Mouse (Mus musculus) R1 (cell line): ENCODE data around the gene Flrt2.
"Not testable (repeated sequence)": the region's sequence is repeated elsewhere in the genome, so short reads cannot be mapped to it uniquely, and the experiment has no call there.

ENCODE experiments used
- DNase-seq: peaks from one replicate; pipeline ENCODE4 v3.0.0-alpha.2; 2018; ENCODE audit warnings: low read depth, low spot score

Gene Flrt2

DNA sequence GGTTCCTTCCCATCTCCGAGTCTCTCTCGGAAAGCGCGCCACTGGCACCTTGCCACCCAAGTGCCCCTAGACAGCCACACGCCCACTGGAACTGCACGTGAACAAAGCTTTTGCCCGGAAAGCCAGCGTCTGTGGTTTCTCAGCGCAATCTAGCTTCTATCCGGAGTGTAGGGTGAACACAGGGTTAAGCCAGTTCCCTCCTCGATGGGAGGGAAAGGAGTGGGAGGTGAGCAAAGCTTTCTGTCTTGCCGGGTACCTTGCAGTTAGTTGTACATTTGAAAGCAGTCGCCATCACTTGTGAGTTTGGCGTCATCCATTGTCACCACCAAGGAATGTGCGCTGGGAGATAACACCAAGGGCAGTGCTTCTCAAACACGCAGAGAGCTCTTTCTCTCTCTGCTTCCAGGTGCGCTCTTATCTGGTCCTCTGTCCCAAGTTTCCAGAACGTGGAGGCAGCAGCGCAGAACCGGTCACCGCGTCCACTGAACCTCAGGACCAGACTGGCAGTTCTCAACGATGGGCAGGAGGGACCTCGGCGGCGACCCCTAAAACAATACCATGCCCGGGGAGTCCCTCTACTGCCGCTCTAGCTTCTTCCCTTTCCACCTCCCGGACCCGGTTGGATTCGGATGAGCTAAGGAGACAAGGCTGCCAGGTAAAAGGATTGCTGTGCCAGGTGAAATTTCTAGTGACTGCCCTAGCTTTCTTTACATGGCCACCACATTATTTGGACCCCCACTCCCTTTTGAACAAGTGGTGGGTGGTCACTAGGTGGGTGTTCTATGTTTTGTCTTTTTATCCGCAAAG lies at the start of gene Flrt2:
Gene Flrt2, plus strand, starts transcription at position 266 of the 807 bp plus-strand sequence.
- peak; percentile 25 for DNase-seq

DNA sequence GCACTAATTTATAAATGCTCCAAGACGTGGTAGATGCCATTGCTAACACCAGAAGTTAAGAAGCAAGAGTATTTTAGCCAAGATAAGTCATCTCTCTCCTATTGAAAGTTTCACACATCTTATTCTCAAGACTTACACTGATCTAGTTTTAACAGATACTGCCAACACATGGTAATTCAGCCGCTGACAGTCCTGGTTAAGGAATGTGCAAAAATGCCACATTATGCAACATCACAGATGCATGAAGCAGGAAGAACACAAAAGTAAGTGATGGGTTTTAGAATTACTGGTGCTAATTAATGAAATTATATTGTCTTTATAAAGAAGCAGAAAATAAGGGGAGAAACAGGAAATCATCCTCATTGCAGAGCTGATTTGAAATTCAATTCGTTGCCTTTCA lies 49.8 kb upstream of the Flrt2 start:
- no peak for DNase-seq

GRCm38 (mm10) chr12:95647179-95647578 lies 44.8 kb upstream of the Flrt2 start:
- not testable (repeated sequence) for DNase-seq

DNA sequence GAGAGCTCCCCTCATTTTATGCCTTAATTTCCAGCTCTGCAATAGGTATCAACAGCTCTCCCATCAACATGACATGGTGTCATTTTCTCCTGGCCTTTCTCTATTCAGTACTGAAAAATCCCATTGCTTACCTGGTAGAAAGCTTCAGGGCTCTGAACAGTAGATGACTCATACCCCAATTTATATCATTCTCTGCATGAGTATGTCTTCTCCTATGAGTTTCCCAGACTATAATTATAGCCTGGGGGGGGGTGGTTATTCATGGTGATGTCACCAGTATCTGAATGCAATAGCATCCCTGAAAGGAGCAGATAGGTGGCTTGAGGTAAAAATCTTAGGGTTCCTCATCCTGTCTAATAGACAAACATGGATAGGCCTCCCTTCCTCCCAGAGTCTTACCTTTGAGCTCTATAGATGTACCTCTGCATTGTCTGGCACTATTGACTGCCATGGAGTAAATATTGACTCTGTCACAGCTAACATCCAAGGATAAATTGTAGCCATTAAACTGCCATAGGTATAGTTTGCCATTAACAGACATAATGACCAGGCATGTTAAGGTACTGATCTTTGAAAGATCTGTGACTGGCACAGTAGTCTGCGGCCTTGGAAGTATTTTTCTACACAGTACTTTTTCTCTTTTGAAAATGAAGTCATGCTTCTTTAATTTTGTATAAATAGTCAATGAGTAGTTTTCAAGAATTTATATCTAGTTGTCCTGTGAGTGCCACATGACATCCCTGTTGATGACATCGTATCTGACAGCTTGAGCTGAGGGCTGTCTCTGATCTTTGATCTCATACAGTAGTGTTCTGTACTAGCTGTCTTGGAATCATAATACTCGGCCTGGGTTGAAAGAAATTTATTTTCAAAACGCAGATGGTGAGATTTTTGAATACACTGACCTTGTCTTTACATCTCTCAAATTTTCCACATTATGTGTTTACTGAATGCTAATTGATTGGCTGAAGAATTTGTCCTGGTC lies 39.6 kb upstream of the Flrt2 start:
- no peak for DNase-seq

DNA sequence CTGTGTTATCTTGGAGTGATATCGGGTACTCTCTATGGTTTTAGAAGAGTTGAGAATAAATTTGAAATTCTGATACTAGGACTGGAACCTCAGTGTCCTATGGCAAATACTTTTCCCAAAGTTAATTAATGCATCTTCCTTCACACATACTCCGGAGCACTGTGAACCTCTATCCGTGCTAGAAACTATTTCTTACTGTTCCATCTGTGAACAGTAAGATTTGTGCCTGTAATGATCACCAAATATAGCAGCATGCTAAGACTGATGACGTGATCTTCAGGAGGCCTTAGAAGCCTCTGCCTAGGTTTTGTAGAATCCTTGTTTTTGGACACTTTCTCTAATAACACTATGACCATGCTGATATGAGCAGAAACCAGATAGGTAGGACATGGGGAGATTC lies 35.4 kb upstream of the Flrt2 start:
- no peak for DNase-seq

- no peak for DNase-seq
Observed at GRCm38 (mm10) chr12:95667296-95667695, 24.7 kb upstream of the Flrt2 start.

DNA sequence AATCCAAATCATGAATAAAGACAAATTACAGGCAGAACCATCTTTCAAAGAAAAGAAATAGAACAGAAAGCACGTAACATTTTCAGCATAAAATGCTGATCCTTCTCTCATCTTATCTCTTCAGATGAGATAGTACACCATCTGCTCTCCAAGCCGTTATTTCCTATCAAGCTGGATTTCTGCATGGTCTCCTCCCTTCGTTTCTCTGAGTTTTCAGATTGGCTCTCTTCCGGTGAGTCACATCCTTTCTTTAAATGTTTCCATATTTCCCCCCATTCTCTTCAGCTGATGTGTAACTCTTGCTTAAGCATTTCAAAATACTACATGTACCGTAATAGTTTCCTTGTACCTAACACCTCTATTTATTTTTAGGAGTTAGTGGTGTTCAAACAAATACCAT lies 16.3 kb upstream of the Flrt2 start:
- DNase-seq = no peak

GRCm38 (mm10) chr12:95690819-95691218 lies 1.2 kb upstream of the Flrt2 start:
- peak; percentile 1 for DNase-seq

DNA sequence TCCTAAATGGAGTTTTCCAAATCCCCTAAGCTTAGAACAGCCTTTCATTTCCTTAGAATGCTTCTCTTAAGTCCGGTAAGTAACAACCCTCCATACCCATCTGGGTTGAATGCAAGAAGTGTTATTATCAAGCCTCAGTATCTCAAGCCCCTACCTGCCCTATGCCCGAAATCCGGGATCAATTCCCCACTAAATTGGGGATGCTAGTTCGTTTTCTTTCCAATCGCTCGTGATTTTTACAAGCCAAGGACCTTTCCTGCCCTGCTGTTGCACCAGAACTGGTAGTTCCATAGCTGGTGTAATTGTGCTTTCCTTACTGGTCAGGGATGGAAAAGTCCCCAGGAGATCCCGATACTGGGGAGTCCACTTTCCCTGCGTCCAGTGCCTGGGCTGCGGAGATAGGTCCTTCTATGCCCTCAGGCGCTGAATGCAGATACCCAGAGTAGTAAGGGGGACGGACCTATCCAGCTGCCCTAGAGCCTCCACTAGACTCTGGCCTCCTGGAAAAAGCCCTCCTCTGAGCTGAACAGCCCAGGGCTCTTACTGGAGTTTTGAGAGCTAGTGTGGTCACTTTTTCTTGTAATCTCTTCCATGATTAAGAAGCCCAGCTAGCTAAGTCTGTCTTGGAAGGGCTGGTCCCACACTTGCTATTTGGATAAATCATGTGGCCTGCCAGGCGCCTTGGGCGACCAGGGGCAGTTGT lies 1.1 kb downstream of the Flrt2 start:
- DNase-seq = peak; percentile 1

DNA sequence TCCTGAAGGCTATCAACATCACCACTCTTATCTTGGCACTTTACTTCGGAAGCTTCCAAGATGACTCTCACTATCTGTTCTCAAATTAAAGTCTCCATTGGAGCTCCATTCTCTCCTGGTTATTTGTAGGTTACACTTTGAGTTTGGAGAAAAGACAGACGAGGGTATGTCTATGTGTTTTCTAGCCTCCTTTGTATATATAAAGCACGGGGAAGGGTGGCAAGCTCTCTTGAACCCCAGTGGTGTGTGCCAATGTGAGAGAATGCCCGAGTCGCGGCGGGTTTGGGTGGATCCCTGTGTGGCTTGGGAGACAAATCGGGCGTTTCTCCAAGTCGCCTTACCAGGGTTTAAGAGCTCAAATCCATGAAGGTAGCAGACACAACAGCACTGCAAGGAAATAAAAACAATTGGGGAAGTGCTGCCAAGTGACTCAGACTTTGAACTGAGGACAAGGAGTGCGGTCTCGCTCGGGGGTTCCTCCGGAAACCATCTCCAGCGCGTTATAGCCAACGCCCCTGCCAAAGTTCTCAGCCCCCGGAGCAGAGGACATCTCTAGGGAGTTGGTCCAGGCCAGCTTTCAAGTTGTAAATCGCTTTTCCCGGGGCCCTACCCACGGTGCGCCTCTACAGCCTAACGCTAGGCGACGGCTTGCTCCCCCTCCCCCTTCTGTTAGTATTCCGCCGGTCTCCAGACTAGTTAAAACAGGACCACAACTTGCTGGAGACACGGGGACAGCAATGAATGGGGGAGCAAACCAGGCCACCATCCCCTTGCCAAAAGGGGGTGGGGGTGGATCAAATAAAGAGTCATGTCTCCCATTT lies 1.8 kb downstream of the Flrt2 start:
- peak; percentile 53 for DNase-seq

GRCm38 (mm10) chr12:95694507-95694906 lies 2.5 kb downstream of the Flrt2 start:
- DNase-seq = no peak

DNA sequence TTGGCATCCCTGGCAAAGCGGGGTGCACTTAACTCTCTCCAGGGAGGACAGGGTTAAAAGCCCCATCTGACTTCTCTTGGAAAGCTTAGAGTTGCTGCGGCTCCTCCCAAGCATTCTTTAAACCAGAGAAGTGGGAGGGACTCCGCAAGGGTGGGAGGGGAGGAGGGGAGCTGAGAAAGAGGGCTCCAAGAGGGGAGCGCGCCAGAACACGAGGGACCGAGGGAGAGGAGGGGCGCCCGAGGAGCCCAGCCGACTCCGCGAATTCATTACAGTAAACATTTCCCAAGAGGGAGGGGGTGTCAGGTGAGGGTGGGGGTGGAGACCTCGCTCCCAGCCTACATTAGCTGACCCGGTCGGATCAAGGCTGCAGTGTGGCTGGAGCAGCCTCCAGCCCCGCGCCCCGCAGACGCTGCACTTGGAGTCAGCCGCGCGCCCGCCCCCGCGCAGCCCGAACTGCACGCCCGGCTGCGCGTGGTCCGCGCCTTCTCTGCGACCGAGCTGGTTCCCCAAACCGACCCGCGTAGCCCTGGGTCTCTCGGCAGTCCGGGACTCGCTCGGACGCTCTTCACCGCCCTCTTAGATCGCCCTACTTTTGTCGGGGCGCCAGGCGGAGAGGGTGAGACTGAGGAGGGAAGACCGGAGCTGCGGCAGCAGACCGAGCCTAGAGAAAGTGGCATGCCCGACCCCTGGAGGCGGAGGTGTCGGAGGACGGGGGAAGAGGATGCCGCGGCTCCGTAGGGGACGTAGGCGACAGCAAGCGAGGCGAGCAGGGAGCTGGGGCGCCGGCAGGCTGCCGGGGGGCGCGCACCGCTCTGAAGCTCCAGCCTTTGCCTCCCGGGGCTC lies 3.2 kb downstream of the Flrt2 start:
- peak; percentile 95 for DNase-seq

GRCm38 (mm10) chr12:95695834-95696521 lies 4.0 kb downstream of the Flrt2 start:
- peak; percentile 61 for DNase-seq

DNA sequence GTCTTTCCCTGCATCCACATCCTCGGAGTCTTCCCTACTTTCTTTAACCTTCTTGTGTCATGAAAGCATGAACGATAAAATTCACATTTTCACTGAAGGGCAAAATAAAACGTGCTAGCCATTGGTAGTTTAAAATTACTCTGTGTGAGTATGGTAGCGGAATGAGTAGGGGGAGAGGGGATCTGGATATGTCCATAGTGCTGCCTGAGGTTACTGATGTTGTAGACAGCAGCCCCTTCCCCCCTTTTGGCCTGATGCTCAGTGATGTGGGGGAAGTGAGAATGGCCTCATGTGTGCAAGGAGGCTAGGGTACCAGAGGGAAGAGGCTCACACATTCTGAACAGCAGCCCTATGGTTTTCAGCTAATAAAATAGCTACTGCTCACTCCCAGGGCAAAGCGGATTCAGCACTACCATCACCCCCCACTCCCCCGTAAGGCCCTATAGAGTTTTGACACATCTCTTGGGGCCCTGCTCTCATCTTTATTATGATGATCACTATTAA lies 4.5 kb downstream of the Flrt2 start:
- no peak for DNase-seq

- no peak for DNase-seq
Observed at GRCm38 (mm10) chr12:95698556-95698955, 6.5 kb downstream of the Flrt2 start.

- DNase-seq = no peak
Observed at GRCm38 (mm10) chr12:95700746-95701145, 8.7 kb downstream of the Flrt2 start.

DNA sequence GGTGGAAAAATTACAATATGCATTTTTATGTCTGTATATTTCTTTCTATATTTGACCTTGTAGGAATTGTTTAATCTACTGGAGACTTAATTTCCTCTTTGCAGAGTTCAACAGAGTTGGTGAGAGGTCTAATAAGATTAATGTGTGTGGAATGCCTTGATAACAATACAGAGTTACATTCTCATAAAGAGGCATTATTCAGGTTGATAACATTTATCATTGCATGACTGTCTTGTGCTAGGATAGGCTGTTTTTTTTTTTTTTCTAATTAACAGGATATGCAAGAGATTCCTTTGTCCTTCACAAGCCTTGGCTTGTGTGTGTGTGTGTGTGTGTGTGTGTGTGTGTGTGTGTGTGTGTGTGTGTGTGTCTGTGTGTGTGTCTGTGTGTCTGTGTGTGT lies 9.6 kb downstream of the Flrt2 start:
- no peak for DNase-seq

DNA sequence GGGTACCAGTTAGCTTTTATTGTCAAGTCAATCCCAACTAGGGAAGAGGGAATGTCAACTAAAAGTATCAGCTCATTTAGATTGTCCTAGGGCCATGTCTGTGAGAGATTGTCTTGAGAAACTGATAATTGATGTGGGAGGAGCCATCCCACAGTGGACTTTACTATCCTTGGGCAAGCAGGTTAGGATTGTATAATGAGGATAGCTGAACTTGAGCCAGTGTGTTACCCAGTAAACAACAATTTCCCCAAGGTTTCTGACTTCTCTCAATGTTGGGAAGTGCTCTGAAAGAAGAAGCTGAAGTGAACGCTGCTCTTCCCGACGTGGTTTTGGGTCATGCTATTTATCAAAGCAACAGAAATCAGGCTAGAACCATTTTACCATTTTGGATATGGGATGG lies 13.0 kb downstream of the Flrt2 start:
- no peak for DNase-seq

- DNase-seq = peak; percentile 52
Observed at GRCm38 (mm10) chr12:95723265-95723664, 31.2 kb downstream of the Flrt2 start.
